Mouse (Mus musculus): ENCODE data around the gene Carm1. TPM values are rescaled to one million over a fixed set of nuclear protein-coding genes. Genes with fewer than 3 reads are reported as not detected.
A peak's percentile ranks its signal among the peaks of the same experiment; 100 is the strongest.

The Carm1 gene
- polyA plus RNA-seq, 1 experiment from 2014 or later = 71.9 TPM

MicroRNAs within 50 kb of the gene (microRNA counts, 519-probe panel; counts per million panel counts)
- 1,255 counts per million, percentile 77 among the panel's probes with 10 or more counts for microRNA mmu-miR-1946b

Other genes starting within 250 kb of the Carm1 start
- gene Ap1m2, start 234.6 kb upstream of the Carm1 start, polyA plus RNA-seq (2016; fragmentation: Nextera tagmentation; extraction: Ambion mirVana) = 4.8 and 14.6 TPM in 2 replicates
- 68.7 and 75.7 TPM in 2 replicates for gene Slc44a2, start 226.2 kb upstream of the Carm1 start, polyA plus RNA-seq (2016; fragmentation: Nextera tagmentation; extraction: Ambion mirVana)
- 270 and 300 TPM in 2 replicates for gene Ilf3, start 179.0 kb upstream of the Carm1 start, polyA plus RNA-seq (2016; fragmentation: Nextera tagmentation; extraction: Ambion mirVana)
- gene Qtrt1, start 135.1 kb upstream of the Carm1 start, polyA plus RNA-seq (2016; fragmentation: Nextera tagmentation; extraction: Ambion mirVana) = 63.3 and 68.7 TPM in 2 replicates
- gene Dnm2, start 122.0 kb upstream of the Carm1 start, polyA plus RNA-seq (2016; fragmentation: Nextera tagmentation; extraction: Ambion mirVana) = 75.1 and 80.4 TPM in 2 replicates
- gene Tmed1, start 36.6 kb upstream of the Carm1 start, polyA plus RNA-seq (2016; fragmentation: Nextera tagmentation; extraction: Ambion mirVana) = 103 and 110 TPM in 2 replicates
- gene AB124611, start 20.7 kb upstream of the Carm1 start, polyA plus RNA-seq (2016; fragmentation: Nextera tagmentation; extraction: Ambion mirVana) = 4.9 and 5.8 TPM in 2 replicates
- 33.8 and 38.4 TPM in 2 replicates for gene Timm29, start 45.8 kb downstream of the Carm1 start, polyA plus RNA-seq (2016; fragmentation: Nextera tagmentation; extraction: Ambion mirVana)
- gene Yipf2, start 45.9 kb downstream of the Carm1 start, polyA plus RNA-seq (2016; fragmentation: Nextera tagmentation; extraction: Ambion mirVana) = 21.5 and 23.7 TPM in 2 replicates
- 153 and 173 TPM in 2 replicates for gene Smarca4, start 69.3 kb downstream of the Carm1 start, polyA plus RNA-seq (2016; fragmentation: Nextera tagmentation; extraction: Ambion mirVana)
- gene Ldlr, start 176.6 kb downstream of the Carm1 start, polyA plus RNA-seq (2016; fragmentation: Nextera tagmentation; extraction: Ambion mirVana) = 51.1 and 55.1 TPM in 2 replicates
- 132 and 165 TPM in 2 replicates for gene Spc24, start 213.4 kb downstream of the Carm1 start, polyA plus RNA-seq (2016; fragmentation: Nextera tagmentation; extraction: Ambion mirVana)